In genomic region chr13:119690039-119690728, GRCm38 (mm10) we compare ENCODE assay signal across 7 mouse cellular contexts. TPM values are rescaled to one million over a fixed set of nuclear protein-coding genes. Genes with fewer than 3 reads are reported as not detected.
DNase-seq lines count a peak whose midpoint lies in the region; ATAC-seq lines count a peak whose summit lies in the region.

Gene Hmgcs1 (plus strand): TSS chr13:119690379.

- H3K9ac ChIP-seq in embryonic facial prominence, embryonic 11.5 days (replicated peaks; ENCODE audit: low read length), result peak within 1 kb of the TSS; percentile 85
- H3K9ac ChIP-seq in midbrain, embryonic 13.5 days (replicated peaks), result peak within 1 kb of the TSS; percentile 97

- no peaks in the 10 kb centered on the region for H3K27me3 ChIP-seq in embryonic facial prominence, embryonic 11.5 days (ENCODE audit: control insufficient read depth, insufficient read depth, low read length)
- no peaks in the 10 kb centered on the region for H3K27me3 ChIP-seq in limb, embryonic 10.5 days (ENCODE audit: low read depth, poor library complexity, severe bottlenecking)
- no peaks in the 10 kb centered on the region for H3K27me3 ChIP-seq in midbrain, embryonic 13.5 days

- WGBS in embryonic facial prominence, embryonic 11.5 days, result 0% methylated on average over 53 of the region's 59 CpGs
- under 1% methylated on average over 59 of the region's 59 CpGs for WGBS in limb, embryonic 10.5 days
- WGBS in midbrain, embryonic 13.5 days, result under 1% methylated on average over 59 of the region's 59 CpGs

- no peaks in the 10 kb centered on the region for H3K36me3 ChIP-seq in embryonic facial prominence, embryonic 11.5 days (replicated peaks; ENCODE audit: control insufficient read depth, insufficient read depth, low read depth, low read length)
- peaks cover 23% of the 10 kb centered on the region for H3K36me3 ChIP-seq in limb, embryonic 10.5 days
- no peaks in the 10 kb centered on the region for H3K36me3 ChIP-seq in midbrain, embryonic 13.5 days

- no peaks in the 10 kb centered on the region for H3K9me3 ChIP-seq in embryonic facial prominence, embryonic 11.5 days (replicated peaks; ENCODE audit: control insufficient read depth, low read length)
- H3K9me3 ChIP-seq in limb, embryonic 10.5 days (replicated peaks), result no peaks in the 10 kb centered on the region
- no peaks in the 10 kb centered on the region for H3K9me3 ChIP-seq in midbrain, embryonic 13.5 days

- peak; percentile 99 for DNase-seq in adrenal gland, postnatal 14 days
- peak; percentile 100 for DNase-seq in embryonic facial prominence, embryonic 11.5 days (ENCODE audit: low spot score)
- peak; percentile 100 for DNase-seq in kidney, adult 11 months
- DNase-seq in limb, embryonic 10.5 days (ENCODE audit: low spot score), result peak; percentile 99
- peak; percentile 91 for DNase-seq in spleen, adult 12 weeks (ENCODE audit: low spot score)

- 0 out of 2 replicates have a peak, but pooled peaks cover 2% of the 10 kb centered on the region for H3K4me1 ChIP-seq in embryonic facial prominence, embryonic 11.5 days (ENCODE audit: control insufficient read depth, insufficient read depth, low read length)
- peaks cover 19% of the 10 kb centered on the region for H3K4me1 ChIP-seq in limb, embryonic 10.5 days
- peaks cover 49% of the 10 kb centered on the region for H3K4me1 ChIP-seq in midbrain, embryonic 13.5 days (replicated peaks)

- peak within 1 kb of the TSS; percentile 81 for H3K4me3 ChIP-seq in embryonic facial prominence, embryonic 11.5 days (ENCODE audit: low read depth, low read length)
- peak within 1 kb of the TSS; percentile 78 for H3K4me3 ChIP-seq in limb, embryonic 10.5 days
- peak within 1 kb of the TSS; percentile 69 for H3K4me3 ChIP-seq in midbrain, embryonic 13.5 days (replicated peaks)

- H3K27ac ChIP-seq in embryonic facial prominence, embryonic 11.5 days (replicated peaks; ENCODE audit: low read depth, low read length), result peak within 1 kb of the TSS; percentile 88
- peak within 1 kb of the TSS; percentile 95 for H3K27ac ChIP-seq in limb, embryonic 10.5 days
- H3K27ac ChIP-seq in midbrain, embryonic 13.5 days, result peak within 1 kb of the TSS; percentile 99

- H3K4me2 ChIP-seq in embryonic facial prominence, embryonic 11.5 days (ENCODE audit: low read depth, low read length), result peak within 1 kb of the TSS; percentile 72
- peak within 1 kb of the TSS; percentile 81 for H3K4me2 ChIP-seq in midbrain, embryonic 13.5 days (replicated peaks)

- peak; percentile 99 for ATAC-seq in embryonic facial prominence, embryonic 11.5 days (replicated peaks; ENCODE audit: insufficient number of reproducible peaks, low FRiP score, low TSS enrichment, low read depth)
- ATAC-seq in granulocyte monocyte progenitor cell, adult 5-6 weeks (replicated peaks; ENCODE audit: poor library complexity, severe bottlenecking), result peak; percentile 96
- ATAC-seq in midbrain, embryonic 13.5 days, result peak; percentile 99

RNA-seq across cellular contexts. Expression of gene Hmgcs1, which starts in this region (rescaled TPM):
- 221 and 312 TPM in 2 replicates for total RNA-seq in adrenal gland, postnatal 14 days (2021)
- polyA plus RNA-seq in embryonic facial prominence, embryonic 11.5 days (2014; fragmentation: Nextera tagmentation; extraction: Ambion mirVana), result 274 and 293 TPM in 2 replicates
- 18.3 and 21.5 TPM in 2 replicates for total RNA-seq in granulocyte monocyte progenitor cell, adult 5-6 weeks (2014; fragmentation: Nextera tagmentation)
- 32.9 and 35.5 TPM in 2 replicates for total RNA-seq in granulocyte monocyte progenitor cell, adult 5-6 weeks (2017)
- 195 and 225 TPM in 2 replicates for polyA plus RNA-seq in limb, embryonic 10.5 days (2016; fragmentation: Nextera tagmentation; extraction: Ambion mirVana)
- polyA plus RNA-seq in midbrain, embryonic 13.5 days (2015; fragmentation: Nextera tagmentation; extraction: Ambion mirVana), result 455 and 504 TPM in 2 replicates

Comparison
In these comparisons a context has a peak if more than half of its experiments do, and no peak if none do; other contexts are left out.
1. Peak in every context shown above with its lines: DNase-seq, ATAC-seq, H3K4me3 ChIP-seq and H3K27ac ChIP-seq.